Mouse (Mus musculus) heart, adult 18-20 months (tissue): ENCODE data around the gene Dnah7a. TPM values are rescaled to one million over a fixed set of nuclear protein-coding genes. Genes with fewer than 3 reads are reported as not detected.
"Not testable (repeated sequence)": the region's sequence is repeated elsewhere in the genome, so short reads cannot be mapped to it uniquely, and the experiment has no call there.

ENCODE experiments used
- DNase-seq, 2 experiments: peaks; one replicate each; pipeline ENCODE4 v3.0.0; 2021 to 2022; ENCODE audit warnings: mixed read lengths in 1 of 2
- microRNA-seq, 2 experiments: library from miRNA; unstranded; fragments of <30 nt; microRNA quantifications; one replicate each; pipeline ENCODE4 v1.2.0; 2022
- total RNA-seq, 2 experiments: library from RNA; stranded (reverse); gene quantifications; 2 replicates each; pipeline ENCODE4 v1.2.3; 2021

Dnah7a gene
- total RNA-seq, 2 experiments from 2014 or later: 0.13 TPM; not detected in 1

DNA sequence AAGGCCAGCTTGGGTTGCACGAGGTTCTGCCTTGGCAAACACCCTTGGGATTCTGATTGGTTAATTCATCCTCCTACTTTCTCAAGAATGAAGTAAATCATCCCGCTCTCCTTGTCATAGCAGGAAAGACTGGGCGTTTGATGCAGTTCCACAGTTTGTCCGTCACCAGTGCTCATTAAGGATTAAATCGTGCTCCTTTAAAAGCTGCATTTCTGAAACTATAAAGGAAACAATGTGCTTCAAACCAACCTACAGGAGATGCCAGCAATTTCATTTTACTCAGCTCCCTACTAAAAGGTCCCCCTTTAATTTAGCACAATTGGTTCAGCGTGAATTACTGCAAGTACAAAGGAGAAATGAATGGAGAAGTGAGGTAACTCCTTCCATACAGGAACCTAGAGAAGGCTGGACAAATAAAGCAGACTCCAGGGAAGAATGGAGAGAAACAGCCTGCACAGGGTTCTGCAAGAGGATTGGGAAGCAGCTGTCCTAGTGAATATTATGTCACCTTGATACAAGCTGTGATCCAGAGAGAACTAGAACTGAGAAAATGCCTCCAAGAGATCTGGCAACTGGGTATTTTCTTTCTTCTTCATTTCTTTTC, 322.4 kb downstream of the Dnah7a start:
- DNase-seq: no peak

DNA sequence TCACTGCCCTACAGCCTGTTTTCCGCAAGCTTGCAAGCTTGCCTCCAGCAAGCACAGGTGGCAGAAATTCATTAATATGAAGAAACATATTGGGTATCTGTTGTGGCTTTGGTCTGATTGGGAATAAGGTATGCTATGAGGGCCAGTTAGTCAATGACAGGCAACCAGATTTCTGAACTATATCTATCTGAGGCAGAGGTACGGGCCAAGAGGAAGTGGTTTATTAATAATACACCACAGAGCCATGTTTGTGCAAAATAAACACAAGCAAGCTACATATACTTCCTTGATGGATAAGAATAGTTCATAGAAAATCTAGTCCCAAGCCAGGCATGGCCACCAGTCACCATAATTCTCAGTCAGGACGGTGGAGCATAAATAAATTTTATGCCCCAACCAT, 328.9 kb downstream of the Dnah7a start:
- no peak for DNase-seq

DNA sequence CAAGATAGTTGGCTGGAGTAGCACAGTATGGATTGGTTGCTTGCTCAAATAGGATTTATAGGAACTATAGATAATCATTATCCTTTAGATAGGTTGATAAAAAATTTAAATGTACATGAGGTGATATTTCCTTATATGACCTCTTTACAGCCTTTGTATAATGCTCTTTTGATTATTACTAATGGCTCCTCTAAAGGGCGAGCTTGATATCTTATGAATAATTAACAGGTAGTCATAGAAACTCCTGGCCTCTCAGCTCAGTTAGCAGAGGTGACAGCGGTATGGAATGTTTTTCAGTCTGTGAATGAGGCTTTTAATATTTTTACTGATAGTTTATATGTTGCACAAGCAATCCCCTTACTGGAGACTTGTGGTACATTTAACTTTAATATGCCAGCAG, 330.6 kb downstream of the Dnah7a start:
- DNase-seq: not testable (repeated sequence)

DNA sequence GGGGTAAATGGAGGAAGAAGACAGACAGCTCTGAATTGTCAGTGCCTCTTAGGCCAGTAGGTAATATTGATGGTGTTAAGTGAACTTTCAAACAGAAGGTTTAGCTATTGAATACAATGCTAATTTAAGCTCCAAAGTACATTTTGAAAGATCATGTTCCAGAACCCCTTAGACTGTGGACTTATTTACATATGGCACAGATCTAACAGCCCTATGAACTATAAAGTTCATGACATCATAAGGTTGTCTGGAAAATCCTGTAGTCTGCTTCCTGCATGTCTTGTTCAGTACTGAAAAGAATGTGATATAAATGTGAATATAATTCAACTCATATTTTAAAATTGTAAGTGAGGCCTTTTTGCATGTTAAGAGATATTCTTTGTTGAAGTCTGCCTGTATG, 347.6 kb downstream of the Dnah7a start:
- DNase-seq: no peak

- DNase-seq: peak; percentile 98 to 100
Measured at GRCm38 (mm10) chr1:53352327-53353261, 354.0 kb downstream of the Dnah7a start, which contains the start of the genes Asdurf, Gm28551 and Asnsd1. Gene Asdurf (minus strand): TSS chr1:53352619. Gene Gm28551 (minus strand): TSS chr1:53352667. Gene Asnsd1 (minus strand): TSS chr1:53352752.

Small RNAs within 50 kb of the gene (microRNA-seq; reads per million reads assigned to microRNA genes)
- gene Gm25240: 0 reads per million in 2 experiments

Other genes with a start within 250 kb of the Dnah7a start
- gene Stk17b, start 78.4 kb upstream of the Dnah7a start, total RNA-seq: 10 to 100 TPM; 12.5 to 17.3 TPM